Mouse (Mus musculus) heart, embryonic 14.5 days (tissue): ENCODE measurements around the gene Slc38a5. TPM values are rescaled to one million over a fixed set of nuclear protein-coding genes. Genes with fewer than 3 reads are reported as not detected.
A peak's percentile ranks its signal among the peaks of the same experiment; 100 is the strongest.

Experiments
- ATAC-seq: fragments of 200-750 bp; cut with Nextera tagmentation; 2 replicates; pipeline ENCODE4 v1.8.0; 2017; ENCODE audit warnings: low read depth, moderate TSS enrichment; ENCODE audit not compliant: insufficient number of reproducible peaks, insufficient read depth, low FRiP score
- H3K27ac ChIP-seq, 2 experiments: fragments of 200-500 bp in 1 of 2; fragments of 300-500 bp in 1 of 2; sonication (generic) in 1 of 2; replicated peaks in 1 of 2; 2 replicates each; pipeline ENCODE4 v1.5.1; 2012 to 2014; ENCODE audit warnings: low read depth in 2 of 2, low read length in 2 of 2, control low read depth in 1 of 2, mild to moderate bottlenecking in 1 of 2, mixed read lengths in 1 of 2; ENCODE audit not compliant: control insufficient read depth in 1 of 2, insufficient read depth in 1 of 2
- H3K27me3 ChIP-seq: fragments of 300-500 bp; sonication (generic); 2 replicates; pipeline ENCODE4 v1.6.1; 2014; ENCODE audit warnings: mild to moderate bottlenecking, low read length, control low read depth; ENCODE audit not compliant: control insufficient read depth, insufficient read depth
- H3K36me3 ChIP-seq: fragments of 300-500 bp; sonication (generic); 2 replicates; pipeline ENCODE4 v1.6.1; 2014; ENCODE audit warnings: mild to moderate bottlenecking, control low read depth, low read length, mixed read lengths; ENCODE audit not compliant: control insufficient read depth, insufficient read depth
- H3K4me1 ChIP-seq, 2 experiments: fragments of 200-500 bp in 1 of 2; fragments of 300-500 bp in 1 of 2; sonication (generic) in 1 of 2; 2 replicates each; pipeline ENCODE4 v1.6.1; 2012 to 2014; ENCODE audit warnings: low read length in 2 of 2, control low read depth in 1 of 2, mixed read lengths in 1 of 2; ENCODE audit not compliant: control insufficient read depth in 2 of 2, insufficient read depth in 2 of 2
- H3K4me2 ChIP-seq: fragments of 300-500 bp; sonication (generic); 2 replicates; pipeline ENCODE4 v1.6.1; 2014; ENCODE audit warnings: mild to moderate bottlenecking, low read length
- H3K4me3 ChIP-seq, 2 experiments: fragments of 200-500 bp in 1 of 2; fragments of 300-500 bp in 1 of 2; sonication (generic) in 1 of 2; 2 replicates each; pipeline ENCODE4 v1.5.1; 2012 to 2014; ENCODE audit warnings: low read length in 2 of 2, mild to moderate bottlenecking in 2 of 2, control low read depth in 1 of 2, low read depth in 1 of 2, moderate library complexity in 1 of 2; ENCODE audit not compliant: control insufficient read depth in 1 of 2, insufficient read depth in 1 of 2
- H3K9ac ChIP-seq: fragments of 300-500 bp; sonication (generic); 2 replicates; pipeline ENCODE4 v1.6.1; 2014; ENCODE audit warnings: mild to moderate bottlenecking, low read length
- H3K9me3 ChIP-seq: fragments of 300-500 bp; sonication (generic); 2 replicates; pipeline ENCODE4 v1.6.1; 2016; ENCODE audit warnings: low read length, control low read depth; ENCODE audit not compliant: control insufficient read depth
- WGBS: fragments of 180-500 bp; shearing (Covaris S2); extraction: QIAGEN DNeasy Blood & Tissue Kit; methylation state at CpG from one replicate; pipeline ENCODE4 v1.1.7; 2014; 5-methylcytosine and 5-hydroxymethylcytosine counted together
- polyA plus RNA-seq: library from polyadenylated mRNA; unstranded; fragments of >200 nt; fragmentation: Nextera tagmentation; extraction: Ambion mirVana; gene quantifications from 2 replicates; pipeline ENCODE4 v1.2.1, GENCODE M21; 2014

Gene Slc38a5
- polyA plus RNA-seq, result 21.7 and 26.5 TPM in 2 replicates

DNA sequence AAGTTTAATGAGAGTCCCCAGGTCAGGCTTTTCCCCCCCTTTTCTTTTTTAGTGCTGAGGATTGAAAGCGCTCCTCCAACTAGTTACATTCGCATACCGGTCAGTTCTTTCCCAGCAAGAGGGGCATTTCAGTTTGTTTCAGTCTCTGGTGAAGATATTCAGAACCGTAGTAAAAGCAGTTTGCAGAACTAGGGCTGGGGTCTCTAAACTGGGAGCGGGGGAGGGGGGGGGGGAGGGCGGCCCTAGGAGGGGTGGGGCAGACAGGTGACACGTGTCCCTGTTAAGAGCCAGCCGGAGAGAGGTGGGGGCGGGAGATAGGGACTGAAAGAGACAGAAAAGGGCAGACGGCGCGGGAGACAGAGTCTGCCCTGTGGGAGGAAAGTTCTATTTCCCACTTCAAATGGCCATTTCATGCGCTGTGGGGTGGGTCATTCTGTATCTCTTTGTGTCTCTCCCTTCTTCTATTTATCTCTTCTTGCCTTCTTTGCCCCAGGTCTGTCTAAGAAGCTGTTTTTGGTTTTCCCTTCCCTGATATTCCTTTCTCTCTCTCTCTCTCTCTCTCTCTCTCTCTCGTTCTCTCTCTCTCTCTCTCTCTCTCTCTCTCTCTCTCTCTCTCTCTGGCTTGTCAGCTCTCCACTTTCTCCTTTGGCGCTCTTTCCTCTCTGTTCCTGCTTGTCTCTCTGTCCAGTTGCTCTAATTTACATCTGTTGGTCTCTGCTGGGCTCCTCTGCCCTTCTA, at the start of gene Slc38a5:
TSS of gene Slc38a5 (plus strand) at position 51 of the 738 bp plus-strand sequence.
- ATAC-seq, result no peak

DNA sequence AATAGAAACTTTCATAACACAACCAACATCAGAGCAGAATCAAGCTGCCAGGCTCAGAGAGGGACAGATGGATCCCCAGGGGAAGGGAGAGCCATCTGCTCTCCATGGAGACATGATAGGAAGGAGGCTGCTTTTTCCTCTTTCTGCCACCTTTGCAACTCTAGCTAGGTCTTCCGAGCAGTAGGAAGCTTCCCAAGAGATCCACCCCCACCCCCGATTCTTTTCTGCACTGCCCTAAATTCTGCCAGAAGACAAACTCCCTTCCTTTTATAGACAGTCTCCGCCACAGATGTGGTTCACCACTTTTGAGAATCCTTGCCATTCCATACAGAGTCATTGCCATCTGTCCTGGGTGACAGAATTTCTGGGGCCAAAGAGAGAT, 48.6 kb upstream of the Slc38a5 start:
- no peak overlapping the region for H3K4me2 ChIP-seq
- no peak overlapping the region for H3K27ac ChIP-seq
- 63% methylated on average over 3 of the region's 3 CpGs for WGBS
- H3K9ac ChIP-seq, result no peak overlapping the region
- H3K27me3 ChIP-seq, result no peaks in the 10 kb centered on the region
- no peaks in the 10 kb centered on the region for H3K36me3 ChIP-seq
- H3K4me3 ChIP-seq, result no peak overlapping the region
- H3K4me1 ChIP-seq, result 0 out of 4 replicates have a peak, but pooled peaks cover 0 to 2% of the 10 kb centered on the region in 2 experiments
- H3K9me3 ChIP-seq, result no peaks in the 10 kb centered on the region
- ATAC-seq, result no peak

More for the DNA sequence above, at the start of gene Slc38a5:
- Histone ChIP-seq H3K27ac (no peak within 1 kb of the TSS), H3K4me1 (no peaks in the 10 kb centered on the region; a peak in 1 of 4 replicates), H3K36me3 (no peaks in the 10 kb centered on the region), H3K9ac (peak within 1 kb of the TSS; percentile 16; the same call in 1 of the 2 replicates), H3K9me3 (no peaks in the 10 kb centered on the region), H3K27me3 (no peaks in the 10 kb centered on the region), H3K4me2 (peak within 1 kb of the TSS; percentile 60), H3K4me3 (peak within 1 kb of the TSS; percentile 23 to 38)
- 14% methylated on average over 12 of the region's 15 CpGs for WGBS

DNA sequence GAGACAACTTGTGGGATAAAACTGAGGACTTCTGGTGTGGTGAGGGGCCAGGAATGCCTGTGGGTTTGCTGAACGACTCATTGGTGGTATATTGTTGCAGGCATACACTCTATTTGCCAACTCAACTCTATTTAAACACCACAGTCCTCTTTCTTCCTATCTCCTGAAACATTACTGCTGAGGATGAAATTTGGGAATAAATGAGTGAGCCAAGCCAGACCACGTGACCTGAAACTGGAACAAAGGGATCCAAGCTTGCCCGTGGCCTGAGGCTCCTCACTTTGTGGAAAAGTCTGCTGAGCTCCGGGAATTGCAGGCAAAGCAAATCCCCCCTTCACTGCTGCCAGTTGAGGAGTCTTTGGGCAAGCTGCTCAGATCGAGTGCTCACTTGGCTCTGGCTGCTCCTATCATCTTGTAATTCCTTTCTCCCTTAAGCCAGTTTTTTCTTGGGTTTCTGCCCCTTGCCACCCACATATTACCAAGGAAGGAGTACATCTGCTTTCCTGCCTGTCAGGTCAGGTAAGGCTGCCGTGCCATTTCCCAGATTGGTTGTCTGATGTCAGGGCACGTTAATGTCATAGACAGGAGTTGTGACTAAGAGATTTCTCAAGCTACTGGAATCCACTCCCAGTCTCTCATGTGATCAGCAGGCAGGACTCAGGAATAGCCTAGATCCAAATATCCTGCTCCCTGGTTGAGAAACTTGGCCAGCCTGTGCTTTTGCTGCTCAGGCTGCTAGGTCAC, 48.1 kb upstream of the Slc38a5 start:
- H3K4me2 ChIP-seq, result no peak overlapping the region
- H3K4me3 ChIP-seq, result no peak overlapping the region
- 0 out of 4 replicates have a peak, but pooled peaks cover 0 to 2% of the 10 kb centered on the region in 2 experiments for H3K4me1 ChIP-seq
- ATAC-seq, result no peak
- no peak overlapping the region for H3K9ac ChIP-seq
- H3K27ac ChIP-seq, result no peak overlapping the region
- H3K27me3 ChIP-seq, result no peaks in the 10 kb centered on the region
- H3K9me3 ChIP-seq, result no peaks in the 10 kb centered on the region
- 53% methylated on average over 7 of the region's 7 CpGs for WGBS
- H3K36me3 ChIP-seq, result no peaks in the 10 kb centered on the region

DNA sequence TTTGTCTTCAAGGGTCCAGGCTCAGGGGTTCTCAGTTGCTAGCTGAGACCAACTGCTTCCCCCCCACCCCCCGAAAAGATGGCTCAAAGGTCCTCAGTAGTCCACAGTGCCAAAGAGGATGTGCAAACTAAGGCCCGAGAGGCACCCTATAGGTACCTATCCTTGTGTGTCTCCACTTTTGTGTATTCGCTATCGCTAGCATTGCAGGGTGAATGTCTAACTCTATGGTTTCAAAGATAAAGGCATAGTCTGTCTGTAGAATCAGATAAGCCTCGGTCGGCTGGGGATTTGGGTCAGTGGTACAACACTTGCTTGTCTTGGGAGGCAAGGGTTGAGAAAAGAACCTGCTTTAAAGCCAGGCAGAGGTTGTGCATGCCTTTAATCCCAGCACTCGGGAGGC, 47.5 kb upstream of the Slc38a5 start:
- no peak overlapping the region for H3K27ac ChIP-seq
- no peaks in the 10 kb centered on the region for H3K9me3 ChIP-seq
- no peak overlapping the region for H3K4me3 ChIP-seq
- no peak overlapping the region for H3K9ac ChIP-seq
- H3K36me3 ChIP-seq, result no peaks in the 10 kb centered on the region
- no peak for ATAC-seq
- H3K4me2 ChIP-seq, result no peak overlapping the region
- 0 out of 4 replicates have a peak, but pooled peaks cover 0 to 2% of the 10 kb centered on the region in 2 experiments for H3K4me1 ChIP-seq
- H3K27me3 ChIP-seq, result no peaks in the 10 kb centered on the region
- 72% methylated on average over 7 of the region's 7 CpGs for WGBS

DNA sequence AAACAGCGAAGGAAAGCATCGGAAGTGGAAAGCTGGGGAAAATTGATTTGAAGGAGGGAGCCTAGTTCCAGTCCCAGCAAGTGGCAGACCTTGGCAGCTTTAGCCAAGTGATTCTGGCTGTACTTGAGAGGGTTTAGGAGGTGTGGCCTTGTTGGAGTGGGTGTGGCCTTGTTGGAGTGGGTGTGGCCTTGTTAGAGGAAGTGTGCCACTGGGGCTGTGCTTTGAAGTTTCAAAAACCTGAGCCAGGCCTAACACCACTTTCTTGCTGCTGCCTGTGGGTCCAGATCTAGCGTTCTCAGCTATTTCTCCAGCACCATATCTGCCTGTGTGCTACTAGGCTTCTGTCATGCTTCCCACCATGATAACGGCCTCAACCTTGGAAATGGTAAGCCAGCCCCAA, 40.7 kb upstream of the Slc38a5 start:
- Histone ChIP-seq H3K27me3 (no peaks in the 10 kb centered on the region), H3K4me1 (no peaks in the 10 kb centered on the region), H3K4me2 (no peak overlapping the region), H3K4me3 (no peak overlapping the region), H3K9me3 (no peaks in the 10 kb centered on the region), H3K27ac (no peak overlapping the region), H3K9ac (no peak overlapping the region), H3K36me3 (no peaks in the 10 kb centered on the region)
- ATAC-seq, result no peak
- 62% methylated on average over 4 of the region's 4 CpGs for WGBS

DNA sequence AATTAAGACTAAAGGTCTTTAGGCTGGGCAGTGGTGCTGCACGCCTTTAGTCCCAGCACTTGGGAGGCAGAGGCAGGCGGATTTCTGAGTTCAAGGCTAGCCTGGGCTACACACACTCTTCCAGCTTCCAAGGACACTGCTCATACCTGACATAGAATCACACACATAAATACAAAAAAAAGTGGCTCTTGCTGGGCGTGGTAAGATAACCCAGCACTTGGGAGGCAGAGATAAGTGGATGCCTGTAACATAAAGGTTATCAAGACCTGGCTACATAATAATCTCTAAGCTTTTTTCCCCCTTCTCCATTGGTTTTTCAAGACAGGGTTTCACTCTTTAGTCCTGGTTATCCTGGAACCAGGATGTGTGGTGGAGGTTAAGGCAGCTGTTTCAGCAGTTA, 37.3 kb upstream of the Slc38a5 start:
- Histone ChIP-seq H3K9ac (no peak overlapping the region), H3K9me3 (no peaks in the 10 kb centered on the region), H3K27ac (no peak overlapping the region), H3K4me1 (no peaks in the 10 kb centered on the region), H3K27me3 (no peaks in the 10 kb centered on the region), H3K4me2 (no peak overlapping the region), H3K4me3 (no peak overlapping the region), H3K36me3 (no peaks in the 10 kb centered on the region)
- ATAC-seq, result no peak
- WGBS, result 74% methylated on average over 3 of the region's 3 CpGs

DNA sequence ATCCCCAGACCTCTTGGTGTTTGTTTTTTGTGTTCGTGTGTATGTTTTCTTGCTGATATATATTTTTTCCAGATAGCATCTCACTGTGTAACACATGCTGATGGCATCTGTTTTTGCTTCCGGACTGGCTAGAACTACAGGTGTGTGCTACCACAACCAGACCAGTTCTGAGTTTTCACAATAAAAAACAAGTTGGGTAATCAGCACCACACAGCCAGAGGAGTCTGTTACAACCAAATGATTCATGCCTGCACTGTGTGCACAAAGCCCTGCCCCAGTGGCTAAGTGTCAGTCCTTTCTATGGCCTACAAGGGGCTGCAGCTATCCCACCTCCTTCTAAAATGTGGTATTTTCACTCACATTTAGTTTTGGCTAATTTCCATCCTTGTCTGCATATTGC, 34.2 kb upstream of the Slc38a5 start:
- Histone ChIP-seq H3K27me3 (no peaks in the 10 kb centered on the region), H3K36me3 (no peaks in the 10 kb centered on the region), H3K4me1 (no peaks in the 10 kb centered on the region), H3K4me3 (no peak overlapping the region), H3K27ac (no peak overlapping the region), H3K9ac (no peak overlapping the region), H3K4me2 (no peak overlapping the region), H3K9me3 (no peaks in the 10 kb centered on the region)
- 69% methylated on average over 2 of the region's 2 CpGs for WGBS
- no peak for ATAC-seq
